Mouse (Mus musculus): ENCODE measurements at regions not wholly inside any gene's neighbourhood (a gene's known extent, or its start where the extent isn't known, plus 50 kb on each side); places are given as distances from the start of the nearest gene placed in this dataset.

DNA sequence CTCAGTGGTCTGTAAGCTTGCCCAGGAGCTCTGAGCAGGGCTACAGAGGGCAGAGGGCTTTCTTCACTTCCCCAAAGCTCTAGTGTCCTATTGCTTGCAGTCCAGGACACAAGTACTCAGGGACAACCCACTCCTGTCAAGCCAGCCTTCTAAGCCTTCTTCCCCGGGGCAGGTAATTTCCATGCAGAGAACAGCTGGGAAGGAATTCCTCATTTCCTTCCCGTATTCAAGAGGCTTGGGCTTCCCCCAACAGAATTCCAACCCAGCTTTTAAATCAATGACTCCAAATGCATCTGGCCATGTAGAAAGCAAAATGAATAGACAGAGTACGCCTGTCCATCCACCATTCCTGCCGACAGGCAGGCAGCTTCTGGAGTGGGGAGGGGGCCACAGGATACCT is 99.1 kb upstream of the Ubl3 start:
- TF ChIP-seq POLR2A (IDR thresholded peaks at IDR 0.05; ENCODE audit: low read depth, low read length) (no peak), CTCF (IDR thresholded peaks at IDR 0.05; ENCODE audit: extremely low read depth, insufficient read depth, insufficient read length, insufficient replicate concordance) (no peak)

Measured in spleen, adult 2 months (tissue).